ENCODE assay signal across 8 mouse cellular contexts in the genomic region with DNA sequence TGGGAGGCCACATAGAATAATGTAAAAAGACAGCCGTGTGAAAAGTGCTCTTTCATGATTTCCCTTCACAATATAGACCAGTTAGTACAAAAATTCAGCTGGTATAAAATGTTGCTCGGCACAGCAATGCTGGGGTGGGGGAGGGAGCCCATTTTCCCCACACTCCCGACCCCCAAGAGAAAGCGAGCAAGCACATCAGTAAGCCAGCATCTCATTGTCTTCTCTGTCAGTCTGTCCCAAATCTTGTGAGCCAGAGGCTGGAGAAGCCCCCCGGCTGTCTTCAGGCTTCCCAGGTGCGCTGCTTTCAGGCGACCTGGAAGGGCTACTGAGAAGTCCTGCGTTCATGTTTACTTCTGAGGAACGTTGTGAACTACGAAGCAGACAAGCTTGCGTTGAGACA. TPM values are rescaled to one million over a fixed set of nuclear protein-coding genes. Genes with fewer than 3 reads are reported as not detected.
DNase-seq lines count a peak whose midpoint lies in the region; ATAC-seq and TF ChIP-seq lines count a peak whose summit lies in the region.

No protein-coding gene starts in this region.

- ATAC-seq in heart, postnatal 0 days (ENCODE audit: insufficient read depth, low read depth) = no peak
- no peak for ATAC-seq in forebrain, embryonic 16.5 days

- WGBS in heart, postnatal 0 days = 3% methylated on average over 11 of the region's 11 CpGs
- WGBS in embryonic facial prominence, embryonic 10.5 days = 1% methylated on average over 11 of the region's 11 CpGs
- WGBS in forebrain, embryonic 16.5 days = 3% methylated on average over 11 of the region's 11 CpGs
- 2% methylated on average over 11 of the region's 11 CpGs for WGBS in midbrain, embryonic 10.5 days

- H3K27ac ChIP-seq in heart, postnatal 0 days (ENCODE audit: low read depth) = no peak overlapping the region
- H3K27ac ChIP-seq in embryonic facial prominence, embryonic 10.5 days (replicated peaks) = no peak overlapping the region
- H3K27ac ChIP-seq in forebrain, embryonic 16.5 days (ENCODE audit: low read length) = no peak overlapping the region
- no peak overlapping the region for H3K27ac ChIP-seq in midbrain, embryonic 10.5 days (replicated peaks)

- no peak for TF ChIP-seq EP300 in heart, postnatal 0 days (IDR thresholded peaks at IDR 0.05; ENCODE audit: low read depth)

- no peak for DNase-seq in heart, postnatal 0 days (ENCODE audit: low spot score)
- no peak for DNase-seq in heart, adult 8-10 months (ENCODE audit: low spot score)
- no peak for DNase-seq in embryonic facial prominence, embryonic 10.5 days (ENCODE audit: low spot score)
- no peak for DNase-seq in midbrain, embryonic 10.5 days (ENCODE audit: low spot score)
- no peak for DNase-seq in adrenal gland, postnatal 25 days
- no peak for DNase-seq in ovary, adult 18-20 months (ENCODE audit: low spot score)
- DNase-seq in spleen, postnatal 36 days (ENCODE audit: low spot score in 2 of 2) = no peak

- peaks cover 13% of the 10 kb centered on the region; the same call in 1 of the 2 replicates for H3K27me3 ChIP-seq in heart, postnatal 0 days (ENCODE audit: control insufficient read depth, insufficient read depth, low read length)
- H3K27me3 ChIP-seq in embryonic facial prominence, embryonic 10.5 days (replicated peaks; ENCODE audit: low read depth, poor library complexity, severe bottlenecking) = peaks cover 50% of the 10 kb centered on the region
- H3K27me3 ChIP-seq in forebrain, embryonic 16.5 days (replicated peaks; ENCODE audit: control insufficient read depth, insufficient read depth, low read length) = no peaks in the 10 kb centered on the region
- H3K27me3 ChIP-seq in midbrain, embryonic 10.5 days (ENCODE audit: low read depth, poor library complexity, severe bottlenecking) = peaks cover 44% of the 10 kb centered on the region

- H3K4me2 ChIP-seq in heart, postnatal 0 days (ENCODE audit: low read depth, low read length) = peak overlapping the region; percentile 90
- peak overlapping the region; percentile 67 for H3K4me2 ChIP-seq in forebrain, embryonic 16.5 days (ENCODE audit: low read length)

- no peak overlapping the region; the same call in 1 of the 2 replicates for H3K9ac ChIP-seq in heart, postnatal 0 days (replicated peaks; ENCODE audit: low read depth, low read length)
- peak overlapping the region; percentile 55; the same call in 1 of the 2 replicates for H3K9ac ChIP-seq in forebrain, embryonic 16.5 days (replicated peaks; ENCODE audit: low read depth, low read length)

- H3K36me3 ChIP-seq in heart, postnatal 0 days (replicated peaks; ENCODE audit: control insufficient read depth, insufficient read depth, low read length) = no peaks in the 10 kb centered on the region
- no peaks in the 10 kb centered on the region for H3K36me3 ChIP-seq in embryonic facial prominence, embryonic 10.5 days (replicated peaks)
- H3K36me3 ChIP-seq in forebrain, embryonic 16.5 days (ENCODE audit: control insufficient read depth, insufficient read depth) = no peaks in the 10 kb centered on the region
- H3K36me3 ChIP-seq in midbrain, embryonic 10.5 days = no peaks in the 10 kb centered on the region

- H3K4me1 ChIP-seq in heart, postnatal 0 days (ENCODE audit: control insufficient read depth, insufficient read depth) = no peaks in the 10 kb centered on the region
- peaks cover 25% of the 10 kb centered on the region for H3K4me1 ChIP-seq in embryonic facial prominence, embryonic 10.5 days
- peaks cover 15% of the 10 kb centered on the region for H3K4me1 ChIP-seq in forebrain, embryonic 16.5 days (replicated peaks; ENCODE audit: control insufficient read depth, insufficient read depth, low read length)
- peaks cover 24% of the 10 kb centered on the region for H3K4me1 ChIP-seq in midbrain, embryonic 10.5 days

- TF ChIP-seq CTCF in heart, postnatal 0 days (IDR thresholded peaks at IDR 0.05; ENCODE audit: low read depth) = no peak

- no peaks in the 10 kb centered on the region for H3K9me3 ChIP-seq in heart, postnatal 0 days (replicated peaks; ENCODE audit: control insufficient read depth, low read length)
- no peaks in the 10 kb centered on the region for H3K9me3 ChIP-seq in embryonic facial prominence, embryonic 10.5 days
- H3K9me3 ChIP-seq in forebrain, embryonic 16.5 days (ENCODE audit: control insufficient read depth, low read length) = no peaks in the 10 kb centered on the region
- H3K9me3 ChIP-seq in midbrain, embryonic 10.5 days (replicated peaks) = no peaks in the 10 kb centered on the region

- H3K4me3 ChIP-seq in heart, postnatal 0 days (ENCODE audit: low read depth, low read length) = peak overlapping the region; percentile 58
- H3K4me3 ChIP-seq in embryonic facial prominence, embryonic 10.5 days = peak overlapping the region; percentile 70
- peak overlapping the region; percentile 59 for H3K4me3 ChIP-seq in forebrain, embryonic 16.5 days (replicated peaks; ENCODE audit: low read length)
- peak overlapping the region; percentile 76 for H3K4me3 ChIP-seq in midbrain, embryonic 10.5 days

RNA-seq across cellular contexts. Expression of a gene that starts 0.7 kb away (rescaled TPM):
- 59.9 and 101 TPM in 2 replicates for total RNA-seq in heart, postnatal 0 days (2014; rRNA removed; ENCODE audit: low replicate concordance)
- polyA plus RNA-seq in heart, postnatal 0 days (2015; fragmentation: Nextera tagmentation; extraction: Ambion mirVana) = 151 and 165 TPM in 2 replicates
- 100 to 1,000 TPM in 1 of 4 experiments, 10 to 100 TPM in 3; 77.3 to 126 (median 92.3) TPM for total RNA-seq in heart, adult 8-10 months (2022)
- 5.5 and 5.7 TPM in 2 replicates for polyA plus RNA-seq in embryonic facial prominence, embryonic 10.5 days (2016; fragmentation: Nextera tagmentation; extraction: Ambion mirVana)
- polyA plus RNA-seq in forebrain, embryonic 16.5 days (2015; fragmentation: Nextera tagmentation; extraction: Ambion mirVana) = 17.9 and 20.9 TPM in 2 replicates
- 5.1 and 9.6 TPM in 2 replicates for polyA plus RNA-seq in midbrain, embryonic 10.5 days (2016; fragmentation: Nextera tagmentation; extraction: Ambion mirVana)
- 3.8 and 4.7 TPM in 2 replicates for total RNA-seq in adrenal gland, postnatal 25 days (2021)
